Mouse (Mus musculus) heart, adult 8-10 months (tissue): ENCODE data around the gene Psmb9. TPM values are rescaled to one million over a fixed set of nuclear protein-coding genes. Genes with fewer than 3 reads are reported as not detected.

ENCODE experiments used
- DNase-seq: peaks from one replicate; pipeline ENCODE4 v3.0.0; 2022; ENCODE audit warnings: low spot score
- total RNA-seq, 4 experiments: library from RNA; stranded (reverse); gene quantifications; 2 replicates each; pipeline ENCODE4 v1.2.4; 2022

Gene Psmb9
- total RNA-seq, 4 experiments from 2014 or later, result 6.9 to 12.9 (median 8.7) TPM

GRCm38 (mm10) chr17:34205746-34206176 is 18.2 kb upstream of the Psmb9 start:
- DNase-seq, result peak; percentile 44

DNA sequence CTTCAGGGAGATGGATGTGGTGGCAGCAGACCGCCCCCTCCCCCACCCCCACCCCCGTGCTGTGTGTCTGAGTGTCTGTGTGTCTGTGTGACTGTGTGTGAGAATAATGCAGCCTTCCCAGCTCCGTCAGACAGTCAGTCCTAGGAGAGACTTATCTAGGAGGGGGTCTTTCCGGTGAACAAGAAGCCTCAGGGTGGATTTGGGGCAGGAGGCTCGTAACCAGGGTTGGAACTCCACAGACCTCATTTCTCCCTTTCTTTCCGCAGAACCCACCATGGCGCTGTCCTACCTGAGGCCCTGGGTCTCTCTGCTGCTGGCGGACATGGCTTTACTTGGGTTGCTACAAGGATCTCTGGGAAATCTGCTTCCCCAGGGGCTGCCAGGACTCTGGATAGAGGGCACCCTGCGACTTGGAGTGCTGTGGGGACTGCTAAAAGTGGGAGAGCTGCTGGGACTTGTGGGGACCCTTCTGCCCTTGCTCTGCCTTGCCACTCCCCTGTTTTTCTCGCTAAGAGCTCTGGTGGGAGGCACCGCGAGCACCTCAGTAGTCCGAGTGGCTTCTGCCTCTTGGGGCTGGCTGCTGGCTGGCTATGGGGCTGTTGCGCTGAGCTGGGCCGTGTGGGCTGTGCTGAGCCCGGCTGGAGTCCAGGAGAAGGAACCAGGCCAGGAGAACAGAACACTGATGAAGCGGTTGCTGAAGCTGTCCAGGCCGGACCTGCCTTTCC is 17.6 kb upstream of the Psmb9 start:
- DNase-seq, result peak; percentile 60

- peak; percentile 93 for DNase-seq
Observed at GRCm38 (mm10) chr17:34204303-34205010, 16.9 kb upstream of the Psmb9 start.

DNA sequence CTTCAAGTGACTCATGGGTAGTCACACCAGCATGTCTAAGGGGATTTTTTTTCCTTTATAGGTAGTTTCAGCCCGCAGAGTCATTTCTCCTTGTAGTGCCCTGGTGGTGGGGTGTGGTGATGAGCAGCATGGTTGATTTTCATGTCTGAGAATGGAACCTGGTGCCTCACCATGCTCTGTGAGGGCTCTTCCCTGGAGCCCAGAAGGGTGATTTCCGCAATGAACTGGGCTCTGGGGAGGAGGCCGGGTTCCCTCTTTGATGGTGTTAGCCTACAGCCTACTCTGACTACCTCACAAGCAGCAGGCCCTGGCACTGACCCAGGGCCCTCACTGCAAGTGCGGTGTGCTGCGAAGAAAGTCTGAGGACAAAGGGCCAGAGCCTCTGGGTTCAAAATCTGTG is 15.9 kb upstream of the Psmb9 start, which contains the start of gene Tap2:
Gene Tap2 (plus strand): TSS at position 84 of the 400 bp plus-strand sequence.
- DNase-seq, result no peak

GRCm38 (mm10) chr17:34202760-34203442 is 15.3 kb upstream of the Psmb9 start:
- DNase-seq, result no peak

DNA sequence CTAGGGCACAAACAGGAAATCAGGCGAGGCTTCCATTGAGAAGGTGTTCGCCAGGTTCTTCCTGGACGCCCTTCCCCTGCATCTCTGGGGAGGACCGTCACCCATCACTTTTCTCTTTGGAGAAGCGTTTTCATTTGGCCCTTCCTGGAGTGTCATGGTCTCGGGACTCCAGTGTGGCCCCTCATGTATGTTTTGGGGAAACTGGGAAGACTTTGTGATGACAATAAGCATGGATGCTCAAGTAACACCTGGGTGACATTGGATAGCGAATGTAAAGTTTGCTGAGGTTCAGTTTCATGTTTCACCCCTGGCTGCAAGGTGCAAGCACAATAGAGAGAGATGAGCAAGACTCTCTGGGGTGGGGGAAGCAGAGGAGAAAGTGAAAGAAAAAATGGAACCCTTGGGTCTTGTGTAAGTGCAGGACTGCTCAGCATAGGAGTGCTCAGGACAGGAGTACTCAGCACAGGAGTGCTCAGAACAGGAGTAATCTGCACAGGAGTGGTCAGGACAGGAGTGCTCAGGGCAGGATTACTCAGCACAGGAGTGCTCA is 14.0 kb upstream of the Psmb9 start:
- no peak for DNase-seq

DNA sequence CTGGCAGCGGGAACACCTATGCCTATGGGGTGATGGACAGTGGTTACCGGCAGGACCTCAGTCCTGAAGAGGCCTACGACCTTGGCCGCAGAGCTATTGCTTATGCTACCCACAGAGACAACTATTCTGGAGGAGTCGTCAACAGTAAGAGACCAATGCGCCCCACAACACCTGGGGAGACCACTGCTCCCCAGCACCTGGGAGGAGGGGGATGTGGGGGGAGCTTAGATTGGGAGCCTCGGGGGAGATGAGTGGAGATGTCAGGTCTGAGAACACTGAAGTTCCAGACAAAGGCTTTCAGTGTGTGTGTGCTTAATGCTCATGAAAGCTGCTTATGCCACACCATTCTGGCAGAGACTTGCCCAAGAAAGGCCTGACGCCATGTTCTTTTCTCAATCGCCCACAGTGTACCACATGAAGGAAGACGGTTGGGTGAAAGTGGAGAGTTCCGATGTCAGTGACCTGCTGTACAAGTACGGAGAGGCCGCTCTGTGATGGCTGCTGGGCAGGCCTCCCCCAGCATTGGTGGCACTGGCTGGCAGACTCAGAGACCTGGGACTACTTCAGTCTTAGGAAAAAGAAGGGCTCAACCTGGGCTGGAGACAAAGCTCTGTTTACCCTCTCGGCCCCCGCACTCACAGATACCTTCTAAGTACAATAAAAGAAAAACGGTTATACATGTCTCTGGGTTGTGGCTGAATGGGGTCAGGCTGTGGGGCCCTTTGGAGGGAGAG is 13.4 kb upstream of the Psmb9 start:
- DNase-seq, result no peak

DNA sequence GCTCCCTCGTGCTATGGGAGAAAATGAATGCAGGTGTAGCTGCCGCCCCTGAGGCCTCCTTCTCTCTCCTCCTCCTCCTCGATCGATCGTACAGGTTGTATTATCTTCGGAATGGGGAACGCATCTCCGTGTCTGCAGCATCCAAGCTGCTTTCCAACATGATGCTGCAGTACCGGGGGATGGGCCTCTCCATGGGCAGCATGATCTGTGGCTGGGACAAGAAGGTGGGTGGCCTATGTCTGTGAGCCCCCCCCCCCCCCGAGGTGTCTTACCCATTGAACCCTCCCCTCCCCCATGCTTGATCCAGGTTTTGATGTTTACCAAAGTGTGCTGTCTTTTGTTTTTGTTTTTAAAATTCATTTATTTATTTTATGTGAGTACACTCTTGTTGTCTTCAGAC is 12.5 kb upstream of the Psmb9 start:
- no peak for DNase-seq

DNA sequence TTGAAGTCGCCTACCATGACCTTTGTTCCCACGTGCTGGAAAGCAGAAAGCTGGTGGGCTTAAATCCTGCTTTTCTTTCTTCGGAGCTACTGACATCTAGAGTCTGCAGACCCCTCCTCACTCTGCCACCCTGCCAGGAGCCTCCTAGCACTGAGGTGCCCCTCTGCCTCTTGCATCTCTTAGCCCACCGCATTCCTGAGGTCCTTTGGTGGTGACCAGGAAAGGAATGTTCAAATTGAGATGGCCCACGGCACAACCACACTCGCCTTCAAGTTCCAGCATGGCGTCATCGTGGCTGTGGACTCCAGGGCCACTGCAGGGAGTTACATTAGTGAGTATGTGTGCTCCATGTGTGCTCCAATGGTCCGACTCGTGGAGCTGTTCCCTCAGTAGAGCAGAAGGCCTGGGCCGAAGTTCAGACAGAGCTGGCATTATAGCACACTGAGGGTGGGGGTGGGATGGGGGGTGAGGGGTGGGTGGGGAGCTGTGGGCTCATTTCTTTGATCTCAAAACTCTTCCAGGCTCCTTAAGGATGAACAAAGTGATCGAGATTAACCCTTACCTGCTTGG is 11.6 kb upstream of the Psmb9 start:
- DNase-seq, result no peak

GRCm38 (mm10) chr17:34198521-34198912 is 11.0 kb upstream of the Psmb9 start:
- no peak for DNase-seq

DNA sequence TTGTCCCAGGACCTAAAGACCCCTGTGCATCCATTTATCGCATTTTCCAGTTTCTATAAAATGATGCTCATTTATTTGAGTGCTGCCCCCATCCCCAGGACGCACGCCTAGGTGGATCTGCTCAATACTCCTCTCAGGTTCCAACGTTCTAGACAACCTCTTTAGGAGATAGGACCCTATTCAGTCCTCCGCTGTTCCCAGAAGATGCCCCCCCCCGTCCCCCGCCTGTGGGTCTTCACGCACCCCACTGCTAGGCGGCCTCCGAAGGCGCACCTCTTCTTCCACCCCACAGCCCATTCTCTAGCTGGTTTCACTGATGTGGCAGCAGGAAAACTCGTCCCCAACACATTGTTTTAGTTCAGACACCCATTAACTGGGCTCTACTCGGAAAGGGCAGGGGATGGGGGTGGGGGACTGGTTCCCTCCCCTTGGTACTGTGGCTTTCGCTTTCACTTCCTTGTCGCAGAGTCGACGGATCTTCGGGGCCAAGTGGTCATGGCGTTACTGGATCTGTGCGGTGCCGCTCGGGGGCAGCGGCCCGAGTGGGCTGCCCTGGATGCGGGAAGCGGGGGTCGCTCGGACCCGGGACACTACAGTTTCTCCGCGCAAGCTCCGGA is 10.4 kb upstream of the Psmb9 start:
- DNase-seq, result peak; percentile 70

GRCm38 (mm10) chr17:34196941-34197894 is 9.7 kb upstream of the Psmb9 start, which contains the start of gene Psmb8:
TSS of gene Psmb8 (plus strand) at chr17:34197721.
- DNase-seq, result peak; percentile 94

- no peak for DNase-seq
Observed at GRCm38 (mm10) chr17:34196491-34196890, 8.9 kb upstream of the Psmb9 start.

DNA sequence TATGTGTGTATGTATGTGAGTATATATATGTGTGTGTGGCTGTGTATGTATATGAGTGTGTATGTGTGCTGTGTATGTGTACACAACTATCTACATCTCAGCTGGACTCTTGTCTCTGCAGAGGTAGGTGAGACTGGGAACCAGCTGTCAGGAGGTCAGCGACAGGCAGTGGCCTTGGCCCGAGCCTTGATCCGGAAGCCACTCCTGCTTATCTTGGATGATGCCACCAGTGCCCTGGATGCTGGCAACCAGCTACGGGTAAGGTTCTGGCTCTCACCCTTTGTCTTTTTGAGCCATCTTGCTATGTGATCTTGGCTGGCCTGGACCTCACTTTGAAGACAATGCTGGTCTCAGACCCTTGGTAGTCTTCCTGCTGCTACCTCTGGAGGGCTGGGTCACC is 7.2 kb upstream of the Psmb9 start:
- no peak for DNase-seq

DNA sequence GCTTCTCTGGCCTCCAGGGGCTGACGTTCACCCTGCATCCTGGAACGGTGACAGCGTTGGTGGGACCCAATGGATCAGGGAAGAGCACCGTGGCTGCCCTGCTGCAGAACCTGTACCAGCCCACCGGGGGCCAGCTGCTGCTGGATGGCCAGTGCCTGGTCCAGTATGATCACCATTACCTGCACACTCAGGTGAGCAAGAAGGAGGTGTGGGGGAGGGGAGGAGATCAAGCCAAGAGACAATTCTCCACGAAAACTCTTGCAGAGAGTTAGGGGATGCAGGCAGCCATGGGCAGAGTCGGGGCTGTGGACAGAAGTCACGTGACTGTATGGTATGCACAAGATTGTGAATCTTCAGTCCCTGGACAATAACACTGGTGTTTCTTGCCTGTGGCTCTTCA is 5.9 kb upstream of the Psmb9 start:
- no peak for DNase-seq

DNA sequence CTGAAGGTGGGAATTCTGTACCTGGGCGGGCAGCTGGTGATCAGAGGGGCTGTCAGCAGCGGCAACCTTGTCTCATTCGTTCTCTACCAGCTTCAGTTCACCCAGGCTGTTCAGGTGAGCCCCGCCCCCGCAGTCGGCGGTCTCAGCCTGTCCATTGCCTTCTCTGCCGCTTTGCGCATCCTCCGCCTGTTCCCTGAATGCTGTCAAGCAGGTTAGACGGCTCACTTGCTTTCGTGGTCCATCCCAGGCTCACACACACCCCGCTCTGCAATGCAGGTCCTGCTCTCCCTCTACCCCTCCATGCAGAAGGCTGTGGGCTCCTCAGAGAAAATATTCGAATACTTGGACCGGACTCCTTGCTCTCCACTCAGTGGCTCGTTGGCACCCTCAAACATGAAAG is 5.3 kb upstream of the Psmb9 start:
- no peak for DNase-seq

GRCm38 (mm10) chr17:34188986-34189385 is 1.4 kb upstream of the Psmb9 start:
- DNase-seq, result no peak

DNA sequence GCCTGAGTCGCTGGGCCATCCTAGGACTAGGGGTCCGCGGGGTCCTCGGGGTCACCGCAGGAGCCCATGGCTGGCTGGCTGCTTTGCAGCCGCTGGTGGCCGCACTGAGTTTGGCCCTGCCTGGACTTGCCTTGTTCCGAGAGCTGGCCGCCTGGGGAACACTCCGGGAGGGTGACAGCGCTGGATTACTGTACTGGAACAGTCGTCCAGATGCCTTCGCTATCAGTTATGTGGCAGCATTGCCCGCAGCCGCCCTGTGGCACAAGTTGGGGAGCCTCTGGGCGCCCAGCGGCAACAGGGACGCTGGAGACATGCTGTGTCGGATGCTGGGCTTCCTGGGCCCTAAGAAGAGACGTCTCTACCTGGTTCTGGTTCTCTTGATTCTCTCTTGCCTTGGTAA is 446 bp upstream of the Psmb9 start:
- DNase-seq, result peak; percentile 34

DNA sequence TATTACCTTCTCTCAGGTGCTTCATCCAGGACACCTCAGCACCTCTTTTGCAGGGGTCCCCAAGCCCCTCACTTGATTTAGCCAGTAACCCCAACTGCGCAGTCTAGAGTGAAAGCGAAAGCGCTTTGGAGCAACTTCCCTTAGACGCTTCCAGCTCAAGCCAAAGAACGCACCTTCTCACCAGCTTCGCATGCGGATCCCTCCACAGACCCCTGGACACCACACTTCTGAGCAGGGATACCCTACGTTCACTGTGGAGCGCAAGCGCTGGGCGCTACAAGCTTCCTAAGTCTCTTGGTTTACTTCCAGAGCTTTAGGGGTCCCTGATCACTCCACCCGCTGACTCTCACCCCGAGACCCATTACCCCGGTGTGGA is 691 bp downstream of the Psmb9 start:
- peak; percentile 57 for DNase-seq

DNA sequence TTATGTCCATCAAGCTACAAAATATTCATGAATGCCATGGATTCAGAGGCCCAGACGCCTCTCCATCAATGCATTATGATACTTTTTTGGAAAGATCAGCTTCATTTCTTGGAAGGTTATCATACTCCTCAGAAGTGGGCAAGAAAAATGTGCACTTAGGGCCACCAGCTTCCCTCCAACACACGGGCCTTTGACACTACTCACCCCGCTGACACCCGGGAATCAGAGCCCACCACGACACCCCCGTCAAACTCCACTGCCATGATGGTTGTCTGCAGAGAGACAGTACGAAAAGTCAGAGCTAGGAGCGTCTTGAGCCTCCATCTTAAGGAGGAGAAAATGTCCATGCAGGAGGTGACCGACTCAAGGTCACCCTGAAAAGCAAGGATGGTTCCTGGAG is 2.0 kb downstream of the Psmb9 start:
- no peak for DNase-seq
